Mouse (Mus musculus): ENCODE data around the gene Gpbar1.

GRCm38 (mm10) chr1:74289740-74290139 is 11.4 kb downstream of the Gpbar1 start:
- TF ChIP-seq CTCF (conservative IDR thresholded peaks at IDR 0.05; ENCODE audit: low read length) (no peak), NANOG (IDR thresholded peaks at IDR 0.05; ENCODE audit: borderline replicate concordance, low read length) (no peak)
